14 mouse cellular contexts compared by ENCODE assay signal in the genomic region with DNA sequence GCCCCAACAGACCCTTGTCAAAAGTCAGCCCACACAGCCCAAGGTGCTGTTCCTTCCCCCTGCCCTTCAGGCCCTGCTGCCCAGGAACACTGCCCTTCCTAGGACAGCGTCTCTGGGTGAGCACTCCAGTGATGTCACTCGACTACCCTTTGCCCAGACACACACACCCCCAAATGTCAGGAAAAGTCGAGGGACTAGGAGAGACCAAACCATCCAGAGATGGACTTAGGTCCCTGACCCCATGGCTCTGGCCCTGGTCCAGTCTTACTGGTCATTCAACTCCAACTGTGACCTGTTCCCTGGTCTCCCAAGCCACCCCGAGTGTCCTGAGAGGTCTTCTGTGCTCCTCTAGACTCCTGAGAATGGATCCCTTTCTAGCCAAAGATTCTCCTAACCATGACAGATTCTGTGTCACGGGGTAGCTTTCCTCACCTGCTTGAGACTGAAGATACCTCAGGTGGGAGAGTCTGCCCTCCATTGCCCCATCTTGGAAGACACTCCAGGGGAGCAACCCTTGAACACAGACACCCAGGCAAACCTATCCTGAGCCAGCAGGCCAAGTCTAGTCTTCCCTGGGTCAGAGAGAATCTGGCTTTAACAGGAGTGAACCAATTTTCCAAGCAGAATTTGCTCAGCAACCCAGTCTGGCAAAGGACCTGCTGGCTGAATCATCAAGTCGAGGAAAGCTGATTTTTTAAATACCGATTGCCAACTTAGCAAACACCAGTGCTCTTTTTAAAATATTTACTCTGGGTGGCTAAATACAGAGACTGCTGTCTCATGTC. TPM values are rescaled to one million over a fixed set of nuclear protein-coding genes. Genes with fewer than 3 reads are reported as not detected.
DNase-seq lines count a peak whose midpoint lies in the region; ATAC-seq lines count a peak whose summit lies in the region.
"Had no signal": no experiment of that assay in that cellular context is flagged by ENCODE, and none has a peak within 500 bp of the region (broad histone marks: within the 10 kb centered on the region; RNA-seq: fewer than 3 reads in every experiment).

No protein-coding gene starts in this region.

- H3K4me3 ChIP-seq in heart, embryonic 10.5 days = no peak overlapping the region
- no peak overlapping the region for H3K4me3 ChIP-seq in midbrain, embryonic 11.5 days (ENCODE audit: low read depth, low read length)
- H3K4me3 ChIP-seq: embryonic facial prominence, embryonic 12.5 days; limb, embryonic 15.5 days; neural tube, embryonic 12.5 days had no signal

- H3K27ac ChIP-seq in heart, embryonic 10.5 days = no peak overlapping the region
- H3K27ac ChIP-seq in midbrain, embryonic 11.5 days (ENCODE audit: low read depth, low read length) = no peak overlapping the region
- H3K27ac ChIP-seq: embryonic facial prominence, embryonic 12.5 days; limb, embryonic 15.5 days; neural tube, embryonic 12.5 days had no signal

- H3K36me3 ChIP-seq in heart, embryonic 10.5 days = no peaks in the 10 kb centered on the region
- no peaks in the 10 kb centered on the region for H3K36me3 ChIP-seq in midbrain, embryonic 11.5 days (ENCODE audit: control insufficient read depth, insufficient read depth, low read length)
- H3K36me3 ChIP-seq: embryonic facial prominence, embryonic 12.5 days; limb, embryonic 15.5 days; neural tube, embryonic 12.5 days had no signal

- no peak overlapping the region for H3K9ac ChIP-seq in midbrain, embryonic 11.5 days (ENCODE audit: low read length)
- H3K9ac ChIP-seq: embryonic facial prominence, embryonic 12.5 days; limb, embryonic 15.5 days; neural tube, embryonic 12.5 days had no signal

- H3K4me2 ChIP-seq in midbrain, embryonic 11.5 days = no peak overlapping the region
- H3K4me2 ChIP-seq: embryonic facial prominence, embryonic 12.5 days; limb, embryonic 15.5 days; neural tube, embryonic 12.5 days had no signal

- no peak for ATAC-seq in midbrain, embryonic 11.5 days (ENCODE audit: low FRiP score)
- ATAC-seq: hindbrain, embryonic 16.5 days had no signal

- H3K4me1 ChIP-seq in heart, embryonic 10.5 days = peaks cover 9% of the 10 kb centered on the region
- H3K4me1 ChIP-seq in midbrain, embryonic 11.5 days (ENCODE audit: control insufficient read depth, insufficient read depth, low read length) = no peaks in the 10 kb centered on the region
- H3K4me1 ChIP-seq: embryonic facial prominence, embryonic 12.5 days; neural tube, embryonic 12.5 days had no signal

- peak; percentile 92 for DNase-seq in heart, adult 11 months
- DNase-seq in heart, embryonic 10.5 days (ENCODE audit: low spot score) = no peak
- peak; percentile 18 to 40 for DNase-seq in right cerebral cortex, adult 2 months (ENCODE audit: low spot score in 2 of 2)
- DNase-seq in right cerebral cortex, postnatal 4 days = no peak
- DNase-seq in kidney, adult 9 months = peak; percentile 95
- peak; percentile 16 for DNase-seq in telencephalon, adult 2 months (ENCODE audit: low read depth, low spot score)
- DNase-seq in midbrain, embryonic 11.5 days (ENCODE audit: low spot score, missing footprints) = no peak
- no peak for DNase-seq in adrenal gland, adult 8-10 months
- DNase-seq: cerebellum, postnatal 10 days had no signal

- peaks cover 13% of the 10 kb centered on the region; the same call in 1 of the 2 replicates for H3K27me3 ChIP-seq in heart, embryonic 10.5 days (ENCODE audit: insufficient read depth, poor library complexity, severe bottlenecking)
- no peaks in the 10 kb centered on the region; the same call in 1 of the 2 replicates for H3K27me3 ChIP-seq in midbrain, embryonic 11.5 days (ENCODE audit: control insufficient read depth, insufficient read depth, low read length)
- H3K27me3 ChIP-seq: limb, embryonic 15.5 days; neural tube, embryonic 12.5 days had no signal

- 77% methylated on average over 7 of the region's 7 CpGs for WGBS in heart, embryonic 10.5 days
- whole genome bisulfite sequencing in midbrain, embryonic 11.5 days = 87% methylated on average over 7 of the region's 7 CpGs

- no peaks in the 10 kb centered on the region for H3K9me3 ChIP-seq in heart, embryonic 10.5 days
- no peaks in the 10 kb centered on the region for H3K9me3 ChIP-seq in midbrain, embryonic 11.5 days (ENCODE audit: control insufficient read depth, low read length)
- H3K9me3 ChIP-seq: embryonic facial prominence, embryonic 12.5 days; limb, embryonic 15.5 days; neural tube, embryonic 12.5 days had no signal

RNA-seq across cellular contexts. Expression of gene Fam25c, which starts 2.6 kb away (rescaled TPM):
- not detected in 2 replicates for polyA plus RNA-seq in heart, embryonic 10.5 days (2016; fragmentation: Nextera tagmentation; extraction: Ambion mirVana)
- polyA plus RNA-seq in midbrain, embryonic 11.5 days (2014; fragmentation: Nextera tagmentation; extraction: Ambion mirVana) = not detected in 2 replicates
- total RNA-seq in adrenal gland, adult 8-10 months (2022) = not detected
- polyA plus RNA-seq: embryonic facial prominence, embryonic 12.5 days; heart, embryonic 14.5 days; hindbrain, embryonic 16.5 days; neural tube, embryonic 12.5 days had no signal

RNA-seq across cellular contexts. Expression of gene Sncg, which starts 16.7 kb away (rescaled TPM):
- 2.3 and 4.6 TPM in 2 replicates for polyA plus RNA-seq in heart, embryonic 10.5 days (2016; fragmentation: Nextera tagmentation; extraction: Ambion mirVana)
- polyA plus RNA-seq in midbrain, embryonic 11.5 days (2014; fragmentation: Nextera tagmentation; extraction: Ambion mirVana) = 65.7 and 67.3 TPM in 2 replicates
- total RNA-seq in adrenal gland, adult 8-10 months (2022) = 100 to 1,000 TPM in 1 of 4 experiments, 10 to 100 TPM in 3; 19.1 to 206 (median 82.2) TPM

RNA-seq across cellular contexts. Expression of gene Mmrn2, which starts 17.4 kb away (rescaled TPM):
- polyA plus RNA-seq in heart, embryonic 10.5 days (2016; fragmentation: Nextera tagmentation; extraction: Ambion mirVana) = 13.9 and 23.7 TPM in 2 replicates
- 4.7 and 5.3 TPM in 2 replicates for polyA plus RNA-seq in midbrain, embryonic 11.5 days (2014; fragmentation: Nextera tagmentation; extraction: Ambion mirVana)
- total RNA-seq in adrenal gland, adult 8-10 months (2022) = 10 to 100 TPM; 27.7 to 45.8 (median 39.9) TPM

RNA-seq across cellular contexts. Expression of gene Glud1, which starts 47.3 kb away (rescaled TPM):
- 66.6 and 87.3 TPM in 2 replicates for polyA plus RNA-seq in heart, embryonic 10.5 days (2016; fragmentation: Nextera tagmentation; extraction: Ambion mirVana)
- polyA plus RNA-seq in midbrain, embryonic 11.5 days (2014; fragmentation: Nextera tagmentation; extraction: Ambion mirVana) = 97.8 and 101 TPM in 2 replicates
- 100 to 1,000 TPM; 213 to 238 (median 225) TPM for total RNA-seq in adrenal gland, adult 8-10 months (2022)

RNA-seq across cellular contexts. Expression of gene Shld2, which starts 47.6 kb away (rescaled TPM):
- polyA plus RNA-seq in heart, embryonic 10.5 days (2016; fragmentation: Nextera tagmentation; extraction: Ambion mirVana) = 9.0 TPM in 2 replicates
- polyA plus RNA-seq in midbrain, embryonic 11.5 days (2014; fragmentation: Nextera tagmentation; extraction: Ambion mirVana) = 6.2 and 8.0 TPM in 2 replicates
- 10 to 100 TPM; 11.3 to 13.5 (median 12.6) TPM for total RNA-seq in adrenal gland, adult 8-10 months (2022)

Comparison
In these comparisons a context has a peak if more than half of its experiments do, and no peak if none do; other contexts are left out.
1. DNase-seq: peak in heart, adult 11 months (single experiment), right cerebral cortex, adult 2 months (2 of 2), kidney, adult 9 months (single experiment) and telencephalon, adult 2 months (single experiment); none in heart, embryonic 10.5 days (single experiment), right cerebral cortex, postnatal 4 days (single experiment), midbrain, embryonic 11.5 days (single experiment) and adrenal gland, adult 8-10 months (single experiment).
2. RNA of gene Sncg, which starts 16.7 kb away (polyA plus RNA-seq): 65.7 to 67.3 TPM in midbrain, embryonic 11.5 days; 2.3 to 4.6 TPM in heart, embryonic 10.5 days; every median in the first group is over 10 times any median in the second.